Mouse (Mus musculus) embryonic facial prominence, embryonic 11.5 days (tissue): ENCODE data around the gene Ccdc80. TPM values are rescaled to one million over a fixed set of nuclear protein-coding genes. Genes with fewer than 3 reads are reported as not detected.

Experiments used
- ATAC-seq: fragments of 200-750 bp; cut with Nextera tagmentation; replicated peaks from 2 replicates; pipeline ENCODE4 v1.8.0; 2017; ENCODE audit warnings: low read depth; ENCODE audit not compliant: insufficient number of reproducible peaks, low FRiP score, low TSS enrichment
- DNase-seq: peaks from one replicate; pipeline ENCODE4 v3.0.0-alpha.2; 2015; ENCODE audit warnings: low spot score
- H3K27ac ChIP-seq: fragments of 300-500 bp; sonication (generic); replicated peaks from 2 replicates; pipeline ENCODE4 v1.5.1; 2014; ENCODE audit warnings: mild to moderate bottlenecking, low read depth, low read length, control low read depth
- H3K27me3 ChIP-seq: fragments of 300-500 bp; sonication (generic); 2 replicates; pipeline ENCODE4 v1.6.1; 2014; ENCODE audit warnings: mild to moderate bottlenecking, low read length, moderate library complexity, mixed read lengths; ENCODE audit not compliant: control insufficient read depth, insufficient read depth
- H3K36me3 ChIP-seq: fragments of 300-500 bp; sonication (generic); replicated peaks from 2 replicates; pipeline ENCODE4 v1.6.1; 2014; ENCODE audit warnings: low read depth, mild to moderate bottlenecking, low read length, moderate library complexity, mixed read lengths; ENCODE audit not compliant: control insufficient read depth, insufficient read depth
- H3K4me1 ChIP-seq: fragments of 300-500 bp; sonication (generic); 2 replicates; pipeline ENCODE4 v1.6.1; 2014; ENCODE audit warnings: low read length, mixed read lengths; ENCODE audit not compliant: control insufficient read depth, insufficient read depth
- H3K4me2 ChIP-seq: fragments of 300-500 bp; sonication (generic); 2 replicates; pipeline ENCODE4 v1.6.1; 2014; ENCODE audit warnings: low read depth, mild to moderate bottlenecking, control low read depth, low read length, moderate library complexity
- H3K4me3 ChIP-seq: fragments of 300-500 bp; sonication (generic); 2 replicates; pipeline ENCODE4 v1.5.1; 2014; ENCODE audit warnings: low read depth, low read length, control low read depth
- H3K9ac ChIP-seq: fragments of 300-500 bp; sonication (generic); replicated peaks from 2 replicates; pipeline ENCODE4 v1.6.1; 2014; ENCODE audit warnings: mild to moderate bottlenecking, control low read depth, low read length
- H3K9me3 ChIP-seq: fragments of 300-500 bp; sonication (generic); replicated peaks from 2 replicates; pipeline ENCODE4 v1.6.1; 2016; ENCODE audit warnings: mild to moderate bottlenecking, low read length, inconsistent platforms, mixed read lengths; ENCODE audit not compliant: control insufficient read depth
- WGBS: fragments of 180-500 bp; shearing (Covaris S2); extraction: QIAGEN DNeasy Blood & Tissue Kit; methylation state at CpG from one replicate; pipeline ENCODE4 v1.1.7; 2014; 5-methylcytosine and 5-hydroxymethylcytosine counted together
- polyA plus RNA-seq: library from polyadenylated mRNA; unstranded; fragments of >200 nt; fragmentation: Nextera tagmentation; extraction: Ambion mirVana; gene quantifications from 2 replicates; pipeline ENCODE4 v1.2.1, GENCODE M21; 2014

Gene Ccdc80
- polyA plus RNA-seq, 1 experiment from 2014 or later: 26.0 TPM

GRCm38 (mm10) chr16:45120844-45121425 lies 27.7 kb downstream of the Ccdc80 start:
- ATAC-seq (no peak), DNase-seq (no peak)
- Histone ChIP-seq H3K9me3 (no peaks in the 10 kb centered on the region), H3K27ac (no peak overlapping the region), H3K4me1 (no peaks in the 10 kb centered on the region), H3K9ac (no peak overlapping the region), H3K27me3 (no peaks in the 10 kb centered on the region), H3K4me3 (no peak overlapping the region), H3K4me2 (no peak overlapping the region), H3K36me3 (no peaks in the 10 kb centered on the region)
- 57% methylated on average over 5 of the region's 5 CpGs for WGBS

- Histone ChIP-seq H3K4me2 (no peak overlapping the region), H3K4me1 (no peaks in the 10 kb centered on the region), H3K27ac (no peak overlapping the region), H3K4me3 (no peak overlapping the region), H3K9ac (no peak overlapping the region), H3K36me3 (no peaks in the 10 kb centered on the region), H3K27me3 (no peaks in the 10 kb centered on the region), H3K9me3 (no peaks in the 10 kb centered on the region)
- ATAC-seq (no peak), DNase-seq (peak; percentile 4)
- WGBS: 80% methylated on average over 5 of the region's 5 CpGs
Observed at GRCm38 (mm10) chr16:45122571-45122970, 29.4 kb downstream of the Ccdc80 start.

GRCm38 (mm10) chr16:45124230-45125203 lies 31.3 kb downstream of the Ccdc80 start:
- 66% methylated on average over 9 of the region's 9 CpGs for WGBS
- H3K9ac ChIP-seq: no peak overlapping the region
- no peak overlapping the region for H3K4me3 ChIP-seq
- no peak overlapping the region for H3K27ac ChIP-seq
- ATAC-seq: no peak
- H3K9me3 ChIP-seq: no peaks in the 10 kb centered on the region
- H3K4me1 ChIP-seq: no peaks in the 10 kb centered on the region
- H3K27me3 ChIP-seq: no peaks in the 10 kb centered on the region
- H3K4me2 ChIP-seq: no peak overlapping the region
- no peaks in the 10 kb centered on the region for H3K36me3 ChIP-seq
- DNase-seq: no peak

- no peak overlapping the region for H3K4me3 ChIP-seq
- DNase-seq (no peak), ATAC-seq (no peak)
- no peaks in the 10 kb centered on the region for H3K27me3 ChIP-seq
- no peaks in the 10 kb centered on the region for H3K9me3 ChIP-seq
- H3K9ac ChIP-seq: no peak overlapping the region
- H3K4me2 ChIP-seq: no peak overlapping the region
- no peak overlapping the region for H3K27ac ChIP-seq
- H3K4me1 ChIP-seq: no peaks in the 10 kb centered on the region
- 86% methylated on average over 2 of the region's 2 CpGs for WGBS
- no peaks in the 10 kb centered on the region for H3K36me3 ChIP-seq
Observed at GRCm38 (mm10) chr16:45127936-45128710, 34.9 kb downstream of the Ccdc80 start.

GRCm38 (mm10) chr16:45141711-45142110 lies 48.5 kb downstream of the Ccdc80 start:
- 95% methylated on average over 5 of the region's 5 CpGs for WGBS
- Histone ChIP-seq H3K27me3 (no peaks in the 10 kb centered on the region), H3K4me1 (no peaks in the 10 kb centered on the region), H3K36me3 (no peaks in the 10 kb centered on the region; the same call in none of the 2 replicates), H3K4me3 (no peak overlapping the region), H3K27ac (no peak overlapping the region), H3K9me3 (no peaks in the 10 kb centered on the region), H3K9ac (no peak overlapping the region), H3K4me2 (no peak overlapping the region)
- ATAC-seq: no peak
- DNase-seq: no peak

GRCm38 (mm10) chr16:45142565-45142964 lies 49.4 kb downstream of the Ccdc80 start:
- Histone ChIP-seq H3K4me1 (no peaks in the 10 kb centered on the region), H3K27me3 (no peaks in the 10 kb centered on the region), H3K4me3 (no peak overlapping the region), H3K27ac (no peak overlapping the region), H3K9ac (no peak overlapping the region), H3K4me2 (no peak overlapping the region), H3K9me3 (no peaks in the 10 kb centered on the region), H3K36me3 (no peaks in the 10 kb centered on the region; the same call in none of the 2 replicates)
- WGBS: 90% methylated on average over 5 of the region's 5 CpGs
- DNase-seq: no peak
- no peak for ATAC-seq

GRCm38 (mm10) chr16:45145119-45145518 lies 51.9 kb downstream of the Ccdc80 start:
- no peak for DNase-seq
- ATAC-seq: no peak
- Histone ChIP-seq H3K27me3 (no peaks in the 10 kb centered on the region), H3K9ac (no peak overlapping the region), H3K4me3 (no peak overlapping the region), H3K27ac (no peak overlapping the region), H3K9me3 (no peaks in the 10 kb centered on the region), H3K4me2 (no peak overlapping the region), H3K4me1 (no peaks in the 10 kb centered on the region), H3K36me3 (no peaks in the 10 kb centered on the region; the same call in none of the 2 replicates)
- WGBS: 92% methylated on average over 6 of the region's 6 CpGs
